Comparison of ENCODE assay signal across 21 mouse cellular contexts in genomic region chr14:121985477-121985876, GRCm38 (mm10). TPM values are rescaled to one million over a fixed set of nuclear protein-coding genes. Genes with fewer than 3 reads are reported as not detected.
DNase-seq lines count a peak whose midpoint lies in the region; ATAC-seq and TF ChIP-seq lines count a peak whose summit lies in the region.
"Had no signal": no experiment of that assay in that cellular context is flagged by ENCODE, and none has a peak within 500 bp of the region (broad histone marks: within the 10 kb centered on the region; RNA-seq: fewer than 3 reads in every experiment).

No protein-coding gene starts in this region.

- no peaks in the 10 kb centered on the region for H3K27me3 ChIP-seq in heart, embryonic 16.5 days (ENCODE audit: control insufficient read depth, insufficient read depth, low read length)
- no peaks in the 10 kb centered on the region for H3K27me3 ChIP-seq in heart, embryonic 10.5 days (ENCODE audit: insufficient read depth, poor library complexity, severe bottlenecking)
- H3K27me3 ChIP-seq in midbrain, embryonic 11.5 days (ENCODE audit: control insufficient read depth, insufficient read depth, low read length): no peaks in the 10 kb centered on the region
- no peaks in the 10 kb centered on the region for H3K27me3 ChIP-seq in midbrain, postnatal 0 days (ENCODE audit: insufficient read depth, low read length)
- no peaks in the 10 kb centered on the region for H3K27me3 ChIP-seq in stomach, postnatal 0 days (ENCODE audit: control insufficient read depth, insufficient read depth, low read length)
- H3K27me3 ChIP-seq: forebrain, embryonic 13.5 days; midbrain, embryonic 12.5 days had no signal

- no peaks in the 10 kb centered on the region for H3K9me3 ChIP-seq in heart, embryonic 16.5 days (replicated peaks; ENCODE audit: control insufficient read depth, low read length)
- H3K9me3 ChIP-seq in heart, embryonic 10.5 days: no peaks in the 10 kb centered on the region
- H3K9me3 ChIP-seq in midbrain, embryonic 11.5 days (ENCODE audit: control insufficient read depth, low read length): no peaks in the 10 kb centered on the region
- no peaks in the 10 kb centered on the region for H3K9me3 ChIP-seq in midbrain, postnatal 0 days (ENCODE audit: low read length)
- no peaks in the 10 kb centered on the region for H3K9me3 ChIP-seq in stomach, postnatal 0 days (ENCODE audit: control insufficient read depth, low read length)
- H3K9me3 ChIP-seq: forebrain, embryonic 13.5 days; limb, embryonic 10.5 days; midbrain, embryonic 12.5 days had no signal

- no peaks in the 10 kb centered on the region; the same call in 1 of the 2 replicates for H3K79me2 ChIP-seq in macrophage (ENCODE audit: inconsistent target)

- DNase-seq in heart, embryonic 10.5 days (ENCODE audit: low spot score): no peak
- peak; percentile 4 for DNase-seq in midbrain, embryonic 11.5 days (ENCODE audit: low spot score, missing footprints)
- no peak for DNase-seq in midbrain, postnatal 0 days (ENCODE audit: low spot score)
- peak; percentile 6 for DNase-seq in stomach, postnatal 0 days (ENCODE audit: low spot score)
- no peak for DNase-seq in urinary bladder, postnatal 10 days (ENCODE audit: low spot score)
- DNase-seq in thymus, postnatal 25 days: no peak
- DNase-seq: adrenal gland, adult 8-10 months; B cell, adult 2 months; cerebellum, adult 9-10 months; embryo, embryonic 11 days; heart, adult 2 months; lung, adult 18-20 months had no signal

- WGBS in heart, embryonic 16.5 days: 73% methylated on average over 3 of the region's 3 CpGs
- 67% methylated on average over 3 of the region's 3 CpGs for WGBS in heart, embryonic 10.5 days
- WGBS in midbrain, embryonic 11.5 days: 90% methylated on average over 3 of the region's 3 CpGs
- 82% methylated on average over 3 of the region's 3 CpGs for WGBS in midbrain, postnatal 0 days
- WGBS in macrophage (ENCODE audit: missing documents): 8% methylated on average over 3 of the region's 3 CpGs
- 65% methylated on average over 3 of the region's 3 CpGs for WGBS in stomach, postnatal 0 days

- H3K9ac ChIP-seq in heart, embryonic 16.5 days (ENCODE audit: low read length): no peak overlapping the region
- H3K9ac ChIP-seq in midbrain, embryonic 11.5 days (ENCODE audit: low read length): no peak overlapping the region
- H3K9ac ChIP-seq in midbrain, postnatal 0 days (replicated peaks; ENCODE audit: low read length, poor library complexity, severe bottlenecking): no peak overlapping the region
- H3K9ac ChIP-seq in stomach, postnatal 0 days (ENCODE audit: low read length): no peak overlapping the region
- H3K9ac ChIP-seq: forebrain, embryonic 13.5 days; midbrain, embryonic 12.5 days had no signal

- no peak for TF ChIP-seq CTCF in midbrain, postnatal 0 days (IDR thresholded peaks at IDR 0.05)
- no peak for TF ChIP-seq CTCF in stomach, postnatal 0 days (IDR thresholded peaks at IDR 0.05; ENCODE audit: low read depth)

- no peak for TF ChIP-seq EP300 in stomach, postnatal 0 days (optimal IDR thresholded peaks at IDR 0.05)

- H3K4me1 ChIP-seq in heart, embryonic 16.5 days (ENCODE audit: control insufficient read depth, insufficient read depth, low read length): peaks cover 6% of the 10 kb centered on the region
- H3K4me1 ChIP-seq in heart, embryonic 10.5 days: peaks cover 20% of the 10 kb centered on the region
- no peaks in the 10 kb centered on the region for H3K4me1 ChIP-seq in midbrain, embryonic 11.5 days (ENCODE audit: control insufficient read depth, insufficient read depth, low read length)
- no peaks in the 10 kb centered on the region for H3K4me1 ChIP-seq in midbrain, postnatal 0 days (ENCODE audit: insufficient read depth, low read length)
- H3K4me1 ChIP-seq in stomach, postnatal 0 days (replicated peaks; ENCODE audit: control insufficient read depth, insufficient read depth): 0 out of 2 replicates have a peak, but pooled peaks cover 3% of the 10 kb centered on the region
- H3K4me1 ChIP-seq: forebrain, embryonic 13.5 days; limb, embryonic 10.5 days; midbrain, embryonic 12.5 days had no signal

- no peak for ATAC-seq in heart, embryonic 16.5 days (replicated peaks; ENCODE audit: extremely low read depth, insufficient read depth, low FRiP score)
- no peak for ATAC-seq in midbrain, embryonic 11.5 days (ENCODE audit: low FRiP score)
- no peak for ATAC-seq in midbrain, postnatal 0 days (ENCODE audit: low FRiP score)
- ATAC-seq in stomach, postnatal 0 days (ENCODE audit: low FRiP score, low TSS enrichment): no peak
- ATAC-seq: forebrain, embryonic 13.5 days; inflammation-experienced regulatory T-cells, adult 6 months had no signal

- no peaks in the 10 kb centered on the region for H3K36me3 ChIP-seq in heart, embryonic 16.5 days (ENCODE audit: control insufficient read depth, insufficient read depth)
- H3K36me3 ChIP-seq in heart, embryonic 10.5 days: no peaks in the 10 kb centered on the region
- H3K36me3 ChIP-seq in midbrain, embryonic 11.5 days (ENCODE audit: control insufficient read depth, insufficient read depth, low read length): no peaks in the 10 kb centered on the region
- no peaks in the 10 kb centered on the region for H3K36me3 ChIP-seq in midbrain, postnatal 0 days (ENCODE audit: insufficient read depth, low read length)
- H3K36me3 ChIP-seq in macrophage (ENCODE audit: inconsistent target): no peaks in the 10 kb centered on the region
- H3K36me3 ChIP-seq in stomach, postnatal 0 days (ENCODE audit: control insufficient read depth, insufficient read depth, low read length): no peaks in the 10 kb centered on the region

- no peak overlapping the region for H3K4me3 ChIP-seq in heart, embryonic 16.5 days (ENCODE audit: low read length)
- no peak overlapping the region for H3K4me3 ChIP-seq in heart, embryonic 10.5 days
- no peak overlapping the region for H3K4me3 ChIP-seq in midbrain, embryonic 11.5 days (ENCODE audit: low read depth, low read length)
- H3K4me3 ChIP-seq in midbrain, postnatal 0 days (ENCODE audit: low read depth, low read length): no peak overlapping the region
- no peak overlapping the region for H3K4me3 ChIP-seq in macrophage (ENCODE audit: inconsistent target)
- no peak overlapping the region for H3K4me3 ChIP-seq in stomach, postnatal 0 days (ENCODE audit: low read depth, low read length)
- H3K4me3 ChIP-seq: forebrain, embryonic 13.5 days; heart, adult 2 months; limb, embryonic 10.5 days; midbrain, embryonic 12.5 days had no signal

- H3K4me2 ChIP-seq in heart, embryonic 16.5 days (ENCODE audit: low read depth, low read length): no peak overlapping the region
- H3K4me2 ChIP-seq in midbrain, embryonic 11.5 days: no peak overlapping the region
- H3K4me2 ChIP-seq in midbrain, postnatal 0 days (ENCODE audit: low read depth, low read length, poor library complexity, severe bottlenecking): no peak overlapping the region
- no peak overlapping the region for H3K4me2 ChIP-seq in stomach, postnatal 0 days (replicated peaks; ENCODE audit: low read depth)
- H3K4me2 ChIP-seq: forebrain, embryonic 13.5 days; midbrain, embryonic 12.5 days had no signal

- H3K27ac ChIP-seq in heart, embryonic 16.5 days (ENCODE audit: low read length): peak overlapping the region; percentile 49; the same call in 1 of the 2 replicates
- H3K27ac ChIP-seq in heart, embryonic 10.5 days: no peak overlapping the region
- H3K27ac ChIP-seq in midbrain, embryonic 11.5 days (ENCODE audit: low read depth, low read length): no peak overlapping the region
- no peak overlapping the region for H3K27ac ChIP-seq in midbrain, postnatal 0 days (ENCODE audit: low read depth, low read length)
- peak overlapping the region; percentile 91 for H3K27ac ChIP-seq in macrophage
- H3K27ac ChIP-seq in stomach, postnatal 0 days (replicated peaks): no peak overlapping the region
- H3K27ac ChIP-seq: forebrain, embryonic 13.5 days; heart, adult 2 months; kidney, postnatal 0 days; limb, embryonic 10.5 days; midbrain, embryonic 12.5 days had no signal

RNA-seq across cellular contexts. Expression of gene Gpr183, which starts 20.5 kb away (rescaled TPM):
- 2.4 and 3.6 TPM in 2 replicates for polyA plus RNA-seq in heart, embryonic 16.5 days (2015; fragmentation: Nextera tagmentation; extraction: Ambion mirVana)
- 1.6 and 2.3 TPM in 2 replicates for polyA plus RNA-seq in heart, embryonic 10.5 days (2016; fragmentation: Nextera tagmentation; extraction: Ambion mirVana)
- polyA plus RNA-seq in midbrain, embryonic 11.5 days (2014; fragmentation: Nextera tagmentation; extraction: Ambion mirVana): 1.4 and 1.6 TPM in 2 replicates
- 0.52 and 1.3 TPM in 2 replicates for total RNA-seq in midbrain, postnatal 0 days (2014; rRNA removed)
- polyA plus RNA-seq in midbrain, postnatal 0 days (2015; fragmentation: Nextera tagmentation; extraction: Ambion mirVana): 0.49 and 0.64 TPM in 2 replicates
- 1 to 10 TPM in 13 of 26 experiments, under 1 TPM in 10, not detected in 3; 0.39 to 6.8 (median 1.9) TPM for total RNA-seq in macrophage (2018; cell fraction: chromatin; rRNA removed)
- total RNA-seq in macrophage (2018; cell fraction: cytosol; rRNA removed): 10 to 100 TPM in 1 of 26 experiments, 1 to 10 TPM in 19, under 1 TPM in 6; 0.40 to 10.8 (median 3.0) TPM
- 10 to 100 TPM in 1 of 26 experiments, 1 to 10 TPM in 19, under 1 TPM in 6; 0.17 to 27.4 (median 2.0) TPM for total RNA-seq in macrophage (2018; cell fraction: nucleus; rRNA removed)
- polyA plus RNA-seq in macrophage (2018): 2.6 to 26.1 TPM (median 8.0 TPM) in 3 replicates
- 1.8 and 2.0 TPM in 2 replicates for polyA plus RNA-seq in stomach, postnatal 0 days (2015; fragmentation: Nextera tagmentation; extraction: Ambion mirVana)

RNA-seq across cellular contexts. Expression of gene Timm8a2, which starts 49.0 kb away (rescaled TPM):
- not detected in 2 replicates for polyA plus RNA-seq in heart, embryonic 16.5 days (2015; fragmentation: Nextera tagmentation; extraction: Ambion mirVana)
- not detected in 2 replicates for polyA plus RNA-seq in heart, embryonic 10.5 days (2016; fragmentation: Nextera tagmentation; extraction: Ambion mirVana)
- polyA plus RNA-seq in midbrain, embryonic 11.5 days (2014; fragmentation: Nextera tagmentation; extraction: Ambion mirVana): 0.18 TPM in 1 of 2 replicates, not detected in the other
- total RNA-seq in midbrain, postnatal 0 days (2014; rRNA removed): 0.60 TPM in 1 of 2 replicates, not detected in the other
- not detected in 2 replicates for polyA plus RNA-seq in midbrain, postnatal 0 days (2015; fragmentation: Nextera tagmentation; extraction: Ambion mirVana)
- total RNA-seq in macrophage (2018; cell fraction: chromatin; rRNA removed): 1 to 10 TPM in 2 of 26 experiments, under 1 TPM in 1, not detected in 23; 0.75 to 1.3 (median 1.1) TPM
- total RNA-seq in macrophage (2018; cell fraction: cytosol; rRNA removed): not detected
- 1 to 10 TPM in 3 of 26 experiments, under 1 TPM in 5, not detected in 18; 0.61 to 2.4 (median 0.92) TPM for total RNA-seq in macrophage (2018; cell fraction: nucleus; rRNA removed)
- polyA plus RNA-seq in macrophage (2018): not detected in 3 replicates
- polyA plus RNA-seq in stomach, postnatal 0 days (2015; fragmentation: Nextera tagmentation; extraction: Ambion mirVana): not detected in 2 replicates
- total RNA-seq: adrenal gland, adult 8-10 months; heart, adult 2 months had no signal
- polyA plus RNA-seq: forebrain, embryonic 13.5 days; heart, adult 2 months; hindbrain, embryonic 11.5 days; inflammation-experienced regulatory T-cells, adult 6 months; kidney, postnatal 0 days; limb, embryonic 10.5 days; midbrain, embryonic 12.5 days; urinary bladder, adult 2 months had no signal

Comparison
In these comparisons a context has a peak if more than half of its experiments do, and no peak if none do; other contexts are left out.
1. H3K27ac ChIP-seq: peak in heart, embryonic 16.5 days (single experiment) and macrophage (single experiment); none in heart, embryonic 10.5 days (single experiment), midbrain, embryonic 11.5 days (single experiment), midbrain, postnatal 0 days (single experiment) and stomach, postnatal 0 days (single experiment).
2. DNase-seq: peak in midbrain, embryonic 11.5 days (single experiment) and stomach, postnatal 0 days (single experiment); none in heart, embryonic 10.5 days (single experiment), midbrain, postnatal 0 days (single experiment), urinary bladder, postnatal 10 days (single experiment) and thymus, postnatal 25 days (single experiment).